Mouse (Mus musculus): Measurements from ENCODE around the gene Adamts14. TPM values are rescaled to one million over a fixed set of nuclear protein-coding genes. Genes with fewer than 3 reads are reported as not detected.

Gene Adamts14
- 0.91 TPM for polyA plus RNA-seq (2014; fragmentation: Illumina TruSeq; extraction: RNeasy Lipid Tissue Mini Kit (QIAGEN cat#74804); ENCODE audit: insufficient read depth, low read depth, low replicate concordance)

GRCm38 (mm10) chr10:61273081-61273843 lies at the start of gene Adamts14:
Gene Adamts14, minus strand, starts transcription at chr10:61273438.

GRCm38 (mm10) chr10:61297477-61297876 lies 24.2 kb upstream of the Adamts14 start, which contains the start of gene Prf1:
Gene Prf1, plus strand, starts transcription at chr10:61297833.

GRCm38 (mm10) chr10:61171654-61172053 lies 101.6 kb downstream of the Adamts14 start, which contains the start of gene Tbata:
Gene Tbata, plus strand, starts transcription at chr10:61171954.

GRCm38 (mm10) chr10:61147157-61148040 lies 125.8 kb downstream of the Adamts14 start, which contains the start of gene Sgpl1:
Gene Sgpl1, minus strand, starts transcription at chr10:61147703.

Other genes starting within 250 kb of the Adamts14 start
- gene Pcbd1, start 184.1 kb downstream of the Adamts14 start, polyA plus RNA-seq (2014; fragmentation: Illumina TruSeq; extraction: RNeasy Lipid Tissue Mini Kit (QIAGEN cat#74804); ENCODE audit: insufficient read depth, low read depth, low replicate concordance) = 16.5 TPM
- gene Sgpl1, start 125.7 kb downstream of the Adamts14 start, polyA plus RNA-seq (2014; fragmentation: Illumina TruSeq; extraction: RNeasy Lipid Tissue Mini Kit (QIAGEN cat#74804); ENCODE audit: insufficient read depth, low read depth, low replicate concordance) = 22.7 TPM
- gene Tbata, start 101.5 kb downstream of the Adamts14 start, polyA plus RNA-seq (2014; fragmentation: Illumina TruSeq; extraction: RNeasy Lipid Tissue Mini Kit (QIAGEN cat#74804); ENCODE audit: insufficient read depth, low read depth, low replicate concordance) = 2.2 TPM
- gene Prf1, start 24.4 kb upstream of the Adamts14 start, polyA plus RNA-seq (2014; fragmentation: Illumina TruSeq; extraction: RNeasy Lipid Tissue Mini Kit (QIAGEN cat#74804); ENCODE audit: insufficient read depth, low read depth, low replicate concordance) = 2.9 TPM
- 24.6 TPM for gene Pald1, start 110.1 kb upstream of the Adamts14 start, polyA plus RNA-seq (2014; fragmentation: Illumina TruSeq; extraction: RNeasy Lipid Tissue Mini Kit (QIAGEN cat#74804); ENCODE audit: insufficient read depth, low read depth, low replicate concordance)
- 0.11 TPM for gene Nodal, start 144.5 kb upstream of the Adamts14 start, polyA plus RNA-seq (2014; fragmentation: Illumina TruSeq; extraction: RNeasy Lipid Tissue Mini Kit (QIAGEN cat#74804); ENCODE audit: insufficient read depth, low read depth, low replicate concordance)
- gene Eif4ebp2, start 179.2 kb upstream of the Adamts14 start, polyA plus RNA-seq (2014; fragmentation: Illumina TruSeq; extraction: RNeasy Lipid Tissue Mini Kit (QIAGEN cat#74804); ENCODE audit: insufficient read depth, low read depth, low replicate concordance) = 34.6 TPM
- gene Lrrc20, start 202.4 kb upstream of the Adamts14 start, polyA plus RNA-seq (2014; fragmentation: Illumina TruSeq; extraction: RNeasy Lipid Tissue Mini Kit (QIAGEN cat#74804); ENCODE audit: insufficient read depth, low read depth, low replicate concordance) = 7.1 TPM